Mouse (Mus musculus) erythroblast, embryonic 14.5 days (primary cell): ENCODE data around the gene Akap8.

Experiments used
- GATA1 ChIP-seq: IDR thresholded peaks from 2 replicates; pipeline ENCODE4 v1.6.1; 2012; ENCODE audit warnings: low read length, inconsistent platforms, mixed read lengths
- TAL1 ChIP-seq: IDR thresholded peaks from 3 replicates; pipeline ENCODE4 v1.6.1; 2012; ENCODE audit warnings: low read length, inconsistent platforms, mixed read lengths

GRCm38 (mm10) chr17:32365296-32365695, 44.3 kb upstream of the Akap8 start:
- TF ChIP-seq TAL1 (no peak), GATA1 (no peak)
